Mouse (Mus musculus): ENCODE results near the gene Mogs.

DNA sequence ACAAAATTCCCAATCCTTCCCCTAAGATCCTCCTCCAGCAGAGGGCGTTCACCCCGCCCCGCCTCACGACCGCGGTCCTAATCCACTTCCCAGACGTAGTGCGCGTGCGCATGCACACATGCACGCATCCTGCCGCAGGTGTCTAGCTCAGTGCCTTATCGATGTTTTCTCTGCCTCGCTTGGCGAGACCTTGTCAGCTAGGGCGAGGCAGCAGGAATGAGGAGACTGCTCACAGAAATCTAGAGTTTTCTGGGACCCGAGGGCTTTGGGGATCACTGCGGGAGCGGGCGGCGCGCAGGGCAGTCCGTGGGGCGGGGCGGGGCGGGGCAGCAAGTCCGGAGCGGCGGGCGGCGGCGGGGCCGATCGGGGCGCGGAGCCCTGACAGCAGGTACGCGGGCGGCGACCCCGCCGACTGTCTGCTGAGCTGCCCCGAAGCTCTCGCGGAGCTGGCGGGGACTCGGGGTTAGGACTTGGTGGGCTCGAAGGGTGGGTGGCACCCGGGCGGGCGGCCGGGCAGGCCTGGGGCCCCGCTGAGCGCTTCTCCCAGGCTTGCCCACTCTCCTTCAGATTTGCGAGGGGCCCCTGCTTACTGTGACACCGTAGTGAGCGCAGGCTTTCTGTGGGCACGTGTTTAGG lies 50.4 kb downstream of the Mogs start, which contains the start of gene Dctn1:
- TF ChIP-seq CTCF (IDR thresholded peaks at IDR 0.05; ENCODE audit: borderline replicate concordance, insufficient read depth, low read depth, low read length) (peak; percentile 71; the same call in 1 of the 2 replicates), POLR2A (IDR thresholded peaks at IDR 0.05; ENCODE audit: borderline replicate concordance, insufficient read depth, low read length) (peak; percentile 57)
